Mouse (Mus musculus): ENCODE data around the gene Stat5b. TPM values are rescaled to one million over a fixed set of nuclear protein-coding genes. Genes with fewer than 3 reads are reported as not detected.
"Not testable (repeated sequence)": the region's sequence is repeated elsewhere in the genome, so short reads cannot be mapped to it uniquely, and the experiment has no call there.

The Stat5b gene
- polyA plus RNA-seq, 1 experiment, result 33.2 TPM

GRCm38 (mm10) chr11:100795386-100795785, 55.1 kb downstream of the Stat5b start:
- TF ChIP-seq CTCF (IDR thresholded peaks at IDR 0.05; ENCODE audit: extremely low read depth, insufficient read depth, insufficient read length, insufficient replicate concordance) (no peak), POLR2A (IDR thresholded peaks at IDR 0.05; ENCODE audit: low read depth, low read length) (no peak)
- Histone ChIP-seq H3K4me3 (ENCODE audit: extremely low read depth, insufficient read depth, insufficient read length) (no peak overlapping the region), H3K27me3 (ENCODE audit: control insufficient read depth, insufficient read depth, low read length) (no peaks in the 10 kb centered on the region), H3K27ac (ENCODE audit: insufficient read depth, low read length) (no peak overlapping the region), H3K36me3 (ENCODE audit: control insufficient read depth, insufficient read depth, low read length) (peaks cover 30% of the 10 kb centered on the region), H3K4me1 (ENCODE audit: control insufficient read depth, insufficient read depth, insufficient read length) (no peaks in the 10 kb centered on the region)
- WGBS, result 95% methylated on average over 2 of the region's 2 CpGs
- no peak for DNase-seq (ENCODE audit: low read depth in 1 of 2, low spot score in 2 of 2)

- 86% methylated on average over 2 of the region's 2 CpGs for WGBS
- Histone ChIP-seq H3K27ac (ENCODE audit: insufficient read depth, low read length) (no peak overlapping the region), H3K4me1 (ENCODE audit: control insufficient read depth, insufficient read depth, insufficient read length) (no peaks in the 10 kb centered on the region), H3K36me3 (ENCODE audit: control insufficient read depth, insufficient read depth, low read length) (peaks cover 28% of the 10 kb centered on the region), H3K27me3 (ENCODE audit: control insufficient read depth, insufficient read depth, low read length) (no peaks in the 10 kb centered on the region), H3K4me3 (ENCODE audit: extremely low read depth, insufficient read depth, insufficient read length) (no peak overlapping the region)
- TF ChIP-seq POLR2A (IDR thresholded peaks at IDR 0.05; ENCODE audit: low read depth, low read length), result no peak
- TF ChIP-seq CTCF (IDR thresholded peaks at IDR 0.05; ENCODE audit: extremely low read depth, insufficient read depth, insufficient read length, insufficient replicate concordance), result no peak
- DNase-seq (ENCODE audit: low read depth in 1 of 2, low spot score in 2 of 2), result no peak
Observed at GRCm38 (mm10) chr11:100791457-100792049, 59.0 kb downstream of the Stat5b start.

- H3K27ac ChIP-seq (ENCODE audit: insufficient read depth, low read length); H3K4me3 ChIP-seq (ENCODE audit: extremely low read depth, insufficient read depth, insufficient read length); H3K4me1 ChIP-seq (ENCODE audit: control insufficient read depth, insufficient read depth, insufficient read length); DNase-seq (ENCODE audit: low read depth in 1 of 2, low spot score in 2 of 2); H3K27me3 ChIP-seq (ENCODE audit: control insufficient read depth, insufficient read depth, low read length): not testable (repeated sequence)
- 93% methylated on average over 9 of the region's 9 CpGs for WGBS
- peaks cover 26% of the 10 kb centered on the region for H3K36me3 ChIP-seq (ENCODE audit: control insufficient read depth, insufficient read depth, low read length)
Observed at GRCm38 (mm10) chr11:100790644-100791043, 59.9 kb downstream of the Stat5b start.

DNA sequence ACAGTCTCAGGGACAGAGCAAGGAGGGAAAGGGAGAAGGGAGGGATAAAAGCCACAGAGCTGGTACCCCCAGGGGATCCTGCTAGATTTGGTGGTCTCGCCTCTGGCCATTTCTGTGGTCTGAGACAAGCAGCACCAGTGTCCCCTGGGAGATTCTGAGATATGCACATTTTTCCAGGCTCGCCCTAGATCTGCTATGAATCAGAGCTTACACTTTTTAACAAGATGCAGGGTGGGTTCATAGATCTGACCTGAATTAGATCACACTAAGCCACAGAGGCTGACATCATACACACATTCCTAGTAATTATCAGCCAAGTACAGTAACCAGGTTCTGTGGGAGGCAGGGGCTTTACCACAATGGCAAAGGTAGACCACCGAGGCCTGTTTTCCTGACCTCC, 60.8 kb downstream of the Stat5b start:
- WGBS, result 81% methylated on average over 3 of the region's 3 CpGs
- H3K27me3 ChIP-seq (ENCODE audit: control insufficient read depth, insufficient read depth, low read length), result no peaks in the 10 kb centered on the region
- no peak for TF ChIP-seq POLR2A (IDR thresholded peaks at IDR 0.05; ENCODE audit: low read depth, low read length)
- TF ChIP-seq CTCF (IDR thresholded peaks at IDR 0.05; ENCODE audit: extremely low read depth, insufficient read depth, insufficient read length, insufficient replicate concordance), result no peak
- H3K36me3 ChIP-seq (ENCODE audit: control insufficient read depth, insufficient read depth, low read length), result peaks cover 25% of the 10 kb centered on the region
- no peak overlapping the region for H3K27ac ChIP-seq (ENCODE audit: insufficient read depth, low read length)
- no peaks in the 10 kb centered on the region for H3K4me1 ChIP-seq (ENCODE audit: control insufficient read depth, insufficient read depth, insufficient read length)
- H3K4me3 ChIP-seq (ENCODE audit: extremely low read depth, insufficient read depth, insufficient read length), result no peak overlapping the region
- DNase-seq (ENCODE audit: low read depth in 1 of 2, low spot score in 2 of 2), result no peak

DNA sequence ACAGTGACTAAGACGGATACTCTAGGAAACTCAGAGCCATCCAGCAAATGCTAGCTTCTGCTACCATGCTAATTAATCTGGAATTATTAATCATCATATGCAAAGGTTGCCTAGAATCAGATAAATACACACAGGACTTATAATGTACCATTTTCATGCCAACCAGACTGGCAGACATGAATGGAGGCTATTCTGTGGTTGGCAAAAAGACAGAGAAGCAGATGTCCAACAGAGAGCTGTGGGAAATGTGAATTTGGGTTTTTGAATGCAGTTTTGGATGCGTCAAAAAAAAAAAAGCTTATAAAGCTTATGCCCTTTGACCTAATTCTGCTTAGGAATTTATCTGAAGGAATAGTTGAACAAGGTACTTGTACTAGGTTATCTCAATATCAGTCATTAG, 64.8 kb downstream of the Stat5b start:
- H3K27me3 ChIP-seq (ENCODE audit: control insufficient read depth, insufficient read depth, low read length), result no peaks in the 10 kb centered on the region
- no peak overlapping the region for H3K4me3 ChIP-seq (ENCODE audit: extremely low read depth, insufficient read depth, insufficient read length)
- whole genome bisulfite sequencing, result 94% methylated on average over 2 of the region's 2 CpGs
- H3K4me1 ChIP-seq (ENCODE audit: control insufficient read depth, insufficient read depth, insufficient read length), result no peaks in the 10 kb centered on the region
- H3K36me3 ChIP-seq (ENCODE audit: control insufficient read depth, insufficient read depth, low read length), result peaks cover 38% of the 10 kb centered on the region
- DNase-seq (ENCODE audit: low read depth in 1 of 2, low spot score in 2 of 2), result no peak
- no peak overlapping the region for H3K27ac ChIP-seq (ENCODE audit: insufficient read depth, low read length)
- TF ChIP-seq CTCF (IDR thresholded peaks at IDR 0.05; ENCODE audit: extremely low read depth, insufficient read depth, insufficient read length, insufficient replicate concordance), result no peak
- no peak for TF ChIP-seq POLR2A (IDR thresholded peaks at IDR 0.05; ENCODE audit: low read depth, low read length)

- no peak for DNase-seq (ENCODE audit: low read depth in 1 of 2, low spot score in 2 of 2)
- 91% methylated on average over 8 of the region's 8 CpGs for WGBS
Observed at GRCm38 (mm10) chr11:100784286-100784685, 66.2 kb downstream of the Stat5b start.

DNA sequence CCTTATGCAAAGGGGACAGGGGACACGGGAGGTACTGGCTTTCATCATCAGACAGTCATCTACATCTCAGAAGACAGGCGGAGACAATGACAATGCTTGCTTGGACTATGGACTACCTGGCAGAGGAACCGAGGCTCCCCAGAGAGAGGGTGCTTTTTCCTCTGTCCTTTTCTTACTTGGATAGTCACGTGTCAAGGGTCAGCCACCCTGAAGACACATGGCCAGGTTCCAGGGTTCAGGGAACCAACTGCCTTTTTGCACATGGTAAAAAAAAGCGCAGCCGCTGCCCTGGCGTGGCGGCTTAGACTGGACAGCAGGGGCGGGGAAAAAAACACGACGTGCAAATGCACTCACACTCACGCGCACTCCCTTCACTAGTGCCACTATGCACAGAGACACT, 68.0 kb downstream of the Stat5b start:
- TF ChIP-seq POLR2A (IDR thresholded peaks at IDR 0.05; ENCODE audit: low read depth, low read length) (no peak), CTCF (IDR thresholded peaks at IDR 0.05; ENCODE audit: extremely low read depth, insufficient read depth, insufficient read length, insufficient replicate concordance) (no peak)
- H3K27me3 ChIP-seq (ENCODE audit: control insufficient read depth, insufficient read depth, low read length), result no peaks in the 10 kb centered on the region
- no peak overlapping the region for H3K27ac ChIP-seq (ENCODE audit: insufficient read depth, low read length)
- H3K36me3 ChIP-seq (ENCODE audit: control insufficient read depth, insufficient read depth, low read length), result peaks cover 32% of the 10 kb centered on the region
- H3K4me3 ChIP-seq (ENCODE audit: extremely low read depth, insufficient read depth, insufficient read length), result no peak overlapping the region
- WGBS, result 92% methylated on average over 13 of the region's 13 CpGs
- no peak for DNase-seq (ENCODE audit: low read depth in 1 of 2, low spot score in 2 of 2)
- no peaks in the 10 kb centered on the region for H3K4me1 ChIP-seq (ENCODE audit: control insufficient read depth, insufficient read depth, insufficient read length)

More at GRCm38 (mm10) chr11:100784286-100784685, 66.2 kb downstream of the Stat5b start:
- Histone ChIP-seq H3K27ac (ENCODE audit: insufficient read depth, low read length) (no peak overlapping the region), H3K4me1 (ENCODE audit: control insufficient read depth, insufficient read depth, insufficient read length) (no peaks in the 10 kb centered on the region), H3K4me3 (ENCODE audit: extremely low read depth, insufficient read depth, insufficient read length) (no peak overlapping the region), H3K27me3 (ENCODE audit: control insufficient read depth, insufficient read depth, low read length) (no peaks in the 10 kb centered on the region), H3K36me3 (ENCODE audit: control insufficient read depth, insufficient read depth, low read length) (peaks cover 34% of the 10 kb centered on the region)
- TF ChIP-seq POLR2A (IDR thresholded peaks at IDR 0.05; ENCODE audit: low read depth, low read length) (no peak), CTCF (IDR thresholded peaks at IDR 0.05; ENCODE audit: extremely low read depth, insufficient read depth, insufficient read length, insufficient replicate concordance) (no peak)

Measured in spleen, adult 2 months (tissue).